Mouse (Mus musculus) mesoderm, embryonic 11.5 days (tissue): ENCODE measurements around the gene Mavs.

ENCODE experiments used
- DNase-seq: peaks from one replicate; pipeline ENCODE4 v3.0.0-alpha.2; 2012; ENCODE audit warnings: low read depth, low spot score

The Mavs gene

DNA sequence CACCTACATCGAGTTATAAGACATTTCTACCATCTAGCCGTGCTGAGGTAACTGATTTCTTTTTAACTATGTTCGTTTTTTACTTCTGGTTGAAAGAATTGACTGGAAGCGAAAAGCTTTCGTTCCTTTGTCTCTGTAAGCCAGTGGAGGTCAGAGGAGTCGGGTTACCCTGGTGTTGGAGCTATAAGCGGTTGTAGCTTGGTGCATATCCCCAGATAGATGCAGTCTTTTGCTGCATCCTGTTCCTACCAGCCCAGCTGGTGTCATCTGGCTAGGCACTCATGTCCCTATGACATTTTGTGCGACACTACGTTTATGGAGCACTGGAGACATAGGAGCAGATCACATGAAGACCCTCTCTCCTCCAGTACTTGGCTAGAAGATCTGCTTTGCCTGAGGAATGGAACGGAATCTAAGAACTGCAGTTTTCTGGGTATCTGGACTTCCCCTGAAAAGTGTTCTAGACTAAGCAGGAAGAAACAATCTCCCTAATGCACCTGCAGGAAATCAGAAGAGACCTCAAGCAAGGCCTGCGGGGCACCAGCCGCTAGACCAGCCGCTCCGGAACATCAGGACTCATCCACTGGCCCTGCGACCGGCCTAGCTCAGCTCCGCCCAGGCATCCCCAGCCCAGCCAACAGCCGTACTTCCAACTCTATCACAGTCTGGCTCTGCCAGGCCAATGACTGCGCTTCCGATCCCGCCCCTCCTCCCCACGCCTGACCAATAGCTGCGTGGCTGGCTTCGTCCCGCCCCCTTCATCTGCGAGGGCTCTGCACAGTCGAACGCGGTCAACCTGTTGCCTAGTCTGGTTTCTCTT, at the start of gene Mavs:
Gene Mavs (plus strand): TSS at position 757 of the 820 bp plus-strand sequence.
- DNase-seq = peak; percentile 96

DNA sequence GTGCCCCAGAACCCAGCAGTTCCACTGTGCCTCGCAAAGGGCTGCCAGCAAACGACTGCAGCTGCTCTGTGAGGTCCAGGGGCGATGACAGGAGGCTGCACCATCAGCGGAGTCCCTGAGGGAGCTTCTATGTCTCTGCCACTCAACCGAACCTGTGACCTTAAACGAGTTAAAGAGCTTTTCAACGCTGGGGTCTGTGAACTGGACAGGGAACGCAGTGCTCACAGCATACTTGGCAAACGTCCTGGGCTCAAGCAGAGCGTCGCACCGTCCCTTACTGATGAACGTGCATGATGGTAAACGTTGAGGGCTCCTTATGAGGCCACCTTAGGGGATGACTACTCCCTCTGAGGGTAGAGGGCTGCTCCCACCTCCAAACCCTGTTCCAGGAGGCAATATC, 47.5 kb upstream of the Mavs start:
- DNase-seq = no peak

DNA sequence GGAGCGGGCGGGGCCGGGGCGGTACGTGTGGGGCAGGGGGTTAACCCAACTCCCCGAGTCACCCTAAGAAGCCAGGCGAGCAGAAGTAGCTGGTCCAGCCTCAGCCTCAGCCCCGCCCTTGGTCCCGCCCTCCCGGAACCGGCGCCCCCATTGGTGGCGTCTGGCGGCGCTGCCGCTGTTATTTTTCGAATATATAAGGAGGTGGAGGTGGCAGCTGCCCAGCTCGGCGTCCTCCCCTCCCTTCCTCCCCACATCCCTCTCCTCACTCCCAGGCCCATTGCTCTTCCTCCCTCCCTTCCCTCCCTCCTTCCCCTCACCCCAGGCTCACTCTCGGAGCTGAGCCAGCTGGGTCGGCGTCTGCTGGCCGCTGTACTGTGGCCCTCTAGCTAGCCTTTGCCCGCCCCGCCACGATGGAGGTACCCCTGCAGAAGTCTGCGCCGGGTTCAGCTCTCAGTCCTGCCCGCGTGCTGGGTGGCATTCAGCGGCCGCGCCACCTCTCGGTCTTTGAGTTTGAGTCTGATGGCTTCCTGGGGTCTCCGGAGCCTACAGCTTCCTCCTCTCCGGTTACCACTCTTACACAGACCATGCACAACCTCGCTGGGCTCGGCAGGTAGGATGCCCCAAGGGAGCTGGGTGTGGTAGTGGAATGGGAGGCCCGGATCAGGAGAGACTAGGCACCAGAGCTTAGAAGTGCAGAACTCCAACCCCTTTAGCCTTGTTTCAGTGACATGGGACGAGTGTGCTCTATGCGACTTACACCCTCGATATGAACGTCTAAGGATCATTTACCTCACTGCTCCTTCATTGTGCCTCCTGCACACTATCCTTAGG, 46.9 kb upstream of the Mavs start, which contains the start of the genes Cdc25b and Spef1:
Gene Cdc25b (plus strand): TSS at position 179 of the 831 bp plus-strand sequence.
Gene Spef1 (minus strand): TSS at position 512 of the 831 bp plus-strand sequence.
- DNase-seq = peak; percentile 87

DNA sequence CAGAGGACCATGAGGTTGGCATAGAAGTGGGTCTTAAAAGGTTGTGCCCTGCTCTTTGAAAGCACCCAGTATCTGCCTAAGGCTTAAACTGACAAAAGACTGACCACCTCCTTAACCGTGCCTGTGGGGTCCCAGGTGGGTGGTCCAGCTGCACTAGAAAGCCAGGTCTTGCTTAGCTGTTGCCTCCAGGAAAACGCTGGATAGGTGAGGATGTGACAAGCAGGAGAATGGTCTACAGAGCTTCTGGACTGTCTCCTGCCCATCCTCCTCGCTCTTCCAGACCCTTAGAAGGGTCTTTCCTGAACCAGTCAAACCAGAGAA, 46.3 kb upstream of the Mavs start:
- no peak for DNase-seq

DNA sequence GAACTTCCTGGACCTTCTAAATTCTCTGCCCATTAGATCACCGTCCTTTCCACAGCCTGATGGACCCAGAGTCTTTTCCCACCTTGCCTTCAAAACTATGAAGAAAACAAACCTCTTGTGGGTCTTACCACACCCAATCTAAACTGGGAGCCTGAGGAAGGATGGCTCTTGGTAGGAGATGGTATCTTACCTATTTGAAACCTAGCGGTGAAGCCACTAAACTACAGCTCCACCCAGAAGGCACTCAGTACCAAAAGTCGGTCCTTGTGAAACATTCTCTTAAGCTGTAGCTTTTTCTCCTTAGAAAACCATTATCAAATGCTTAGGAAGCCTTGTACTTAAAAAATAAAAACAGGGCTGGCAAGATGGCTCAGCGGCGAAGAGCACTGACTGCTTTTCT, 45.6 kb upstream of the Mavs start:
- DNase-seq = no peak

DNA sequence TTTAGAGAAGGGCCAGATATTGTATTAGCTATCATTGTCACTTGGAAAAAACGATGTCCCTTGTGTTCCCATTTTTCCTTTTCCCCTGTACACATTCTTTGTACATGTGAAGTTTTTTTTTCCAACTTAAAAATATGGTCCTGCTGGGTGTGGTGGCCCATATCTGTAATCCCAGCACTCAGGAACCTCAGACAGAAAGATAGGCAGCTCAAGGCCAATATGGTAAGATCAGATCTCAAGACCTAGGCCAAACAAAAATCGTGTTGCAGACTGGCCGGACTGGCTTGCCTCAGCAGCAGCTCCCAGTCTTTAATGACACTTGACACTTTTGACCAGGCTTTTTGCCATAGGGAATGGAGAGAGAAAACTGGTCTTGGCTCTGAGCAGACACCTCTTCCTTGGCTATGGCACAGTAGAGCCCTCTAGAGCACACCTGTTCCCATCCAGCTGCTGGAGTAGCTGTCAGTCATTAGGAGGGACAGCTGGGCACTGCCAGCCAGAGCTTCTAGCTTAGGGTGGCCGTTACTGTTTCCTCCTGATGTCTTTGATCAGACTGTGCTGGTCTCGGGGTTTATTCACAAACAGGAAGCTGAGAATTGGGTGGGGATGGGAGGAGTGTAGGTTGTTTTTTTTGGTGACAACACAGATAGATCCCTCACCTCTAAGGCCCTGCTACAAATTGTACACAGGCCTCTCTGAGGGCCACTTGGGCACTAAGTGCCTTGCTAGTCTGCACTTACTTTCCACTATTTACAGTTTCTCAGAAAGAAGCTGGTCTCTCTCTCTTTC, 44.1 kb upstream of the Mavs start:
- DNase-seq = no peak

DNA sequence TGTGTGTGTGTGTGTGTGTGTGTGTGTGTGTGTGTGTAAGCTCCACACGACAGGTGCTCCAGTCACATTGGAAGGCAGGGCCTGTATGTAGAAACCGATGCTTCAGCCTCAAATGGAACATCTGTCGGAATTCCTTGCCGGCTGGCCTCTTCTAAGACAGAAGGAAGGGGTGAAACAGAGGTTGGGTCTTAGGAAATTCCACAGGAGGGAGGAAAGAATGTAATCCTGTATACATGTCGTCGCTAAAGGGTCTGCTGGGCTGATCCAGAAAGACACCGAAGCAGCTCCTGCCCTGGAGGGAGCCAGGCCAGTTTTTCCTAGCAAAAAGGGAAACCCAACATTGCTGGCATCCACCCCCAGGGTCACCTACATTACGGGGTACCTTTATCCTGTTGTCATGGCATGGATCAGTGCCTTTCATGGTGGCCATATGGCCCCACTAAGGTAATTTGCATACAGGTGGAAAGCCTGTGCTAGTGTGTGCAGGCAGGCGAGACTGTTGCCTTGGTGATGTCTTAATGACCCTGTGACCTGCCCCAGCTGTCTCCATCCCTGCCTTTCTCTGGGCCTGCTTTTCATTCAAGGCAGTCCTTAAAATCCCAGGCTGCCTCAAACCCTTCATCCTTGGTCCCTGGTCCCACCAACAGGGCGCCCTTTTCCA, 43.4 kb upstream of the Mavs start:
- peak; percentile 78 for DNase-seq

DNA sequence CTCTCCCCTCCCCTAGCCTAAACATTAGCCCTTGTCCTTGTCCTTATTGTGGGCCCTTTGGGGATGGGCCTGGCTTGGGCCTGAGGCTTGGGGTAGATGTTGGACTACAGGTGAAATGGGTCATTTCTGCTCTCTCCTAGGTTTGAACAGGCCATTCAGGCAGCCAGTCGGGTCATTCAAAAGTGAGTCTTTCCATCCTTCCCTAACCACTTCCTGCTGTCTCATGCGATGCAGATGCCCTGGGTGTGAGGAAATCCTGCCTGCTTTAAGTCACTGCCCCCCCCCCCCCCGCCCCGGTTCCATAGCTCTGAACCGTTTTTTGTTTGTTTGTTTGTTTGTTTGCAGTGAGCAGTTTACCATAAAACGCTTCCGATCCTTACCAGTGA, 42.9 kb upstream of the Mavs start:
- no peak for DNase-seq

DNA sequence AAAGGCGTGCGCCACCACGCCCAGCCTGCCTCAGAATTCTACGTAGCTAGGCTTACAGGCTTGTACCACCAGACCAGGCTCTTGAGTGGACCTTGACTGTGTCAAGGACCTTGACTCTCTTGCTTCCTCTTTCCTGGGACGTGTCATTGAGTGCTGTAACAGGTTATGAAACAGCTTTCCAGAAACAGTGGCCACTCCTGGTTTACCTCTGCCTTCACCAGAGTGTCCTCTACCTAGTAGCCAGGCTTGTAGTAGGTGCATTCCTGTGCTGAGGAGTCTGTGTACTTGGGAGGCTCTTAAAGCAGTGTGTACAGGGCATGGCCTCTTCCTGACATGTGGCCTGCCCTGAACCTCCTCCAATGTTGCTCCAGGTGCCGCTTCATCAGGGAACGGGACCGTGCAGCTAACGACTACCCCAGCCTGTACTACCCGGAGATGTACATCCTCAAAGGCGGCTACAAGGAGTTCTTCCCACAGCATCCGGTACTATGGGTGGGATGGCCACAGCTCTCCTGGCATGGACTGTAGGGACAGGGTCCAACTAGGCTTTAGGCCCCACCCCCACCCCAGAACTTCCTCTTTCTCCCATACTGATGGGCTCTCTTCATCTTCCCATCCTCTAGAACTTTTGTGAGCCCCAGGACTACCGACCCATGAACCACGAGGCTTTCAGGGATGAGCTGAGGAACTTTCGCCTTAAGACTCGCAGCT, 37.1 kb upstream of the Mavs start:
- DNase-seq = no peak

DNA sequence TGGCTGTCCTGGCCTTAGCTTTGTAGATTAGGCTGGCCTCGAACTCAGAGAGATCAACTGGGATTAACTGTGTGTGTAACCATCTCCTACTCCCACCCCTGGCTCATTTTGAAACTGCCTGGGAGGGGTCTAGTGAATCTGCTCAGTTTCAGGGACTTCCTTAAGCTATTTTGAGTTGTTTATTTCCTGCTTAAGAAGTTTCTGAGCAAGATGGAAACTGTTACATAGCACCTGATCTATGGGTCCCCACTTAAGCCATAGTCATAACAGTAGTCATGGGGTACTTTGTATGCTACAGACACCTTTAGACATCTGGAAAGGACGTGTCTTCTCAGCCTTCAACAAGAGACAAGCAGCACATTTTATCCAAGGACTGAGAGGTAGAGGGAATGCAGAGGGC, 33.2 kb upstream of the Mavs start:
- no peak for DNase-seq

DNA sequence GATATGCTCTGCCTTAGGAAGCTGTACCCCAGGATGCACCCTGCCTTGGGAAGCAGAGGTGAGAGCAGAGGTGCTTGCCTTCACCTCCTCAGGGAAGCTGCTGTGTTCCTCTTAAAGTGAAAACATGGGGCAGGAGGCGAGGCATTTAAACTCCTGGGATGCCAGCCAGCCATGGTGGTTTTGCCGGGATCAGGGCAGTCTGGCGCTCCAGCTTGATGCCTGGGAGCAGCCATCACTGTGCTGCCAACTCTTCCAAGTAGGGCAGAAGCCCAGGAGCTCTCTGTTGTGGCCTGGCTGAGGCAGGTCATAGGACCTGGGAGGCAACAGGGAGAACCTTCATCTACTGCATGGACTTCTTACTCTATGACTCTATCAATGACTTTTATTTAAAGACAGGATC, 32.6 kb upstream of the Mavs start:
- no peak for DNase-seq

DNA sequence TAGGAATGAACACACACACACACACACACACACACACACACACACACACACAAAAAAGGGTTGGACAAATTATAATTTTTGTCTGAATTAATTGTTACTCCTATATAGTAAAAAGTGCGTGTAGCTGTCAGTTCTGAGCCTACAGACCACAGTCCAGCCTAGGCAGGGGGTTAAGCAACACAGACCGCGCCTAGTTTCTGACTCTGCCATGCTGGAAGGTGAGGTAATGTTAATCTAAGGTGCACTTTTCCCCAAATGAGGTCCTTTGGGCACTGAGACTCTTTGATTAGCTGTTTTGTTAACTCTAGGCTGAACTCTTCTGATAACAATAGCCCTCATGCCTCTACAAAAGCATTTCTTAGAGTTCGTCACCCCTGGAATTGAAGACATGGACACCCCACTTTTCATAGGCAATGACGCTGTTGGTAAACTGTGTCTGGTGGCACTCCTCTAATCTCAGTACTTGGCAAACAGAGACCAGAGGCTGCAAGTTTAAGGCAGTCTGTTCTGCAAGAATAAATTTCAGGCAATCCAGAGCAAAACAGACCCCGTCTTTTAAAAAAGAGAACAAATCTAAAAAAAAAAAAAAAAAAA, 29.9 kb upstream of the Mavs start:
- DNase-seq = no peak

DNA sequence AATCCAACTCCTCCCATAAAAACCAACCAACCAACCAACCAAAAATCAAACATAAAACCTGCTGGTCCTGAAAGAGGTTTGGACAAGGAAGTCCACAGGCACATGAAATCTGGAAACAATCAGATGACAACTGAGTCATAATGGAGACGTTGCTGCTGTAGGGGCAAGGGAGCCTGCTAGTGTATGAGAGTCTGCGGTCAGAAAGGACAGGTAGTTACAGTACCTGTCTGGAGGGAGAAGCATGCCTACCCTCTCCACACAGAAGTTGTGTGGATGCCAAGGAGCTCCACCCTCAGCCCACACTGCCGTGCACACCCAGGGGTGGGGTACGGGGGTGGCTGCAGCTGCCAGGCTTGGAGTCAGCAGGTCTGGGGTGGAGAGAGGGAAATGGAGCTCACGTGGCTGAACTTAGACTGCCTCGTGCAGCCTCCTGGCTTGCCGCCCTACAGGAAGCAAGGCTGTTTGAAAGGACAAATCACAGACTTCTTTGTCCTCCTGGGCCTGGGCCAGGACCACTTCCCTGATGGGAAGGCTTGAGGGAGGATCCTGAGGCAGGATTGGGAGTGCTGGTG, 29.4 kb upstream of the Mavs start:
- no peak for DNase-seq

DNA sequence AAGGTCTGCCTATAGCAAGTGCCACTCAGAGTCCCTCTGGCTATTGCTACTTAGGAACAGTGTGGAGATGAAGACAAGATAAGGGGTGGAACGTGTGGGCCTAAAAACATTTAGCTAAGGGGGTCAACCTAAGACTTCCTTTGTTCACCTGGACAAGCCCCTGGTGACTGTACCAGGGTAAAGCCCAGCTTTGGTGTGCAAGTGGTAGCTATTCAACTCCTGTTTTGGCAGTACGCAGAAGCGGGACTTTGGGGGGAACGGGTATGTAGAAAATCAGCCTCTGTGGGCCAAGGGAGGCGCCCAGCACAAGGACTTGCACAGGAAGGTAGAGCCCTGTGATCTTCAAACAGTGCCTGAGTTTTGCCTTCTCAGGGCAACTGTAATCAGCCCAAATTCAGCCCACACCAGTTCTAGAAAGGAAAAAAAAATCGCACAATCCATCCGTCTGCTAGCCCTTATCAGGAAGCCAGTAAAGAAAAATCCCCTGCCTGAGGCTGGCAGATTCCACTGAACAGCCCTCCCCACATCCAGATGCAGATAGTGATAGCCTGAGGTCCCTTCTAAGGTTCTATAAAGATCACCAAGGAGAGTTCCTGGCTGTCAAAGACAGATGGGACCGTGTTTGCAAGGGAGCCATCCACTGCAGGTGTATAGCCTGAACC, 28.2 kb upstream of the Mavs start:
- no peak for DNase-seq

DNA sequence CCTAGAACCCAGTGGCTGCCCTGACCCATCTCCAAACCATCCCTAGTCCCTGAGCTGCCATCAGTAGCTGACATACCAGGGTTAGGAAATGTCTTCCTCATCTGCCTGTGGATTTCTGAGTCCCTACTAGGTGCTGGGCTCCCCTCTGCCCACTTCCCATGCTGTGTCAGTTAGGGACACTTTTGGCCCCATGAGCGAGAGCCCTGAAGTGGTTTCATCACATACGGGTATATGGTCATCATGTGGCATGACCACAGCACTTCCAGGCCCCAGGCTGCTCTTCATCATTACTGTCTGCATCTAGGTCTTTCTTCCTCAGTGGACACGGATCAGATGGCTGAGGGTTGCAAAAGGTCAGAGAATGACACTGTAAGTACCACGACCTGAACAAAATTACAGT, 27.1 kb upstream of the Mavs start, which contains the start of gene Ap5s1:
Gene Ap5s1 (plus strand): TSS at position 301 of the 400 bp plus-strand sequence.
- DNase-seq = no peak

DNA sequence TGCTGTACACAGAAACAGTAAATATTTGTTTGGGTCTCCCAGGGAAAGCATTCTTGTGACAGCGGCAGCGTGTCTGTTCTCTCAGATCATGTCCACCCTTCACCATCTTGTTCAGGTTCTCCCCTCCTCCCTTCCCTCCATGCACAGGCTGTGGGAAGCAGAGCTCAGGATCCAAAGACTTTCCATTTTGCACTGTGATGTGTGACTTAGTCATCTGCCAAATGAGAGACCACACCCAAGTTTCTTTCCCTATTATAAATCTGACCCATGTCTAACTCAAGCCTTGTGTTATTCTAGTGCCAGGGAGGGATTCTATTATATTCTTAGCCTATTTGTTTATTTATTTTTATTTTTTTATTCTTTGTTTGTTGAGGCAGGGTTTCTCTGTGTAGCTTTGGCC, 25.5 kb upstream of the Mavs start:
- DNase-seq = no peak

DNA sequence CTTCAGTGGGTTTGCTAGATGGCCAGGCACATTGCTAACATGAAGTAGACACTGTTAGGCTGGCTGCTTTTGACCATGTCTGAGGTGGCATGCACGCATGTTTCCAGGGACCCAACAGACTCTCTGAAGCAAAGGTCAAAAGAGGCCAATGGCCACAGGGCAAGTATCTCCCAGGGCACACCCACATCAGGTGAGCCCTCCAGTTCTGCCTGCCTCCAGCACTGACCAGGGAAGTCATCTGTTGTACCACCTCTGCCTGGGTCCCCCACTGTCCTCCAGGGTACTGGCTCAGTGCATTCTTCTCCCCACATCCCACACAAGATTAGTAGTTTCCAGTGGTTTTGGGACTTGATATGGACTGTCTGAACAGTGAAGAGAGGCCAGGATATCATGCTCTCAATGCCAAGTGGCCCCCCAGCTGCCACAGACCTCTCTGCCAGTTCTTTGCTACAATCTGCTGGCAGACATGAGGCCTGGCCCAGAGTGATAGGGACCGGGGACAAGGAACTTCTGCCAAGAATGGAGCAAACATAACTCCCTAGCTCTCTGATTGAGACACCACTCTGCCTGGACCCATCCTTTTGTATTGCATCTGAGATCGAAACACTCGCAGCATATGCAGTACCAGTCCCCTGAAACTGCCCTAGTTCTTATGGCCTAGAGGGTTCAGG, 24.6 kb upstream of the Mavs start:
- no peak for DNase-seq

DNA sequence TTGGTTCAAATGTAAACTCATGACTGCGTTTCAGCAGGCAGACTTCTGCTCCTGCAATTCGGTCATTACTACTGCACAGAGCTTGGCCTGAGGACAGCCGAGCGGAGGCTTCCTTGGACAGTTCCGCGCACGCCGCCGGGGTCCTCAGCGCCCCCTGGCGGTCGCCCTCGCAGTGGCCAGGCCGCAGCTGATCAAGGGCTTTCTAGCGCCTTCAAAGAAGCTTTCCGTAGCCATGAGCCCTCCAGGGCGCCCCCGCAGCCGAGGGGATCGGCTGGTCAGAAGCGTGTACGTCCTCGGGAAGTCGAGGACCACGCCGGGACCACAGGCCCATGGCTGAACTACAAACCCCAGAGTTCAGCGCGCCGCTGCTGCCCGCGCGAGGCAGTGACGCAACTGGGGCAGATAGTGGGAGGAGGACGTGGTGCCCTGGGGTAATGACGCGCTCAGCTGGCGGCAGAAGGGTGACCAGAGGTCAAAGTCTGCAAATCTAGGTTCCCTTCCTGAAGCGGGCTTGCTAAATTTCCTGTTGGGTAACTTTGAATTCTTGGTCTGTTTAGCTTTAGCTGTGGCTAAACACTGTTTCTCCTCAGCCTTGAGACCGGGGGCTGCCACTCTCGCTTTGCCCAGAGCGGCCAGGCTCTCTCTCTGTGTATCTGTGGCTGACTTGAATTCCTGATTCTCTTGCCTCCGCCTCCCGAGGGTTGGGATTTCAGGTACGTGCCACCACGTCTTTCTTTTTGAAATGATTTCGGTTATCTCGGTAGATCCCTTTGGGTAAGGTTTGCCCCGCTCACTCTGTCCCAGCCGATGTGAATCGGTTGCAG, 23.7 kb upstream of the Mavs start:
- peak; percentile 97 for DNase-seq
